Mouse (Mus musculus) spleen, postnatal 4 days (tissue): ENCODE results near the gene Nsl1.
"Not testable (repeated sequence)": the region's sequence is repeated elsewhere in the genome, so short reads cannot be mapped to it uniquely, and the experiment has no call there.

ENCODE experiments used
- DNase-seq, 2 experiments: peaks; one replicate each; pipeline ENCODE4 v3.0.0; 2022; ENCODE audit warnings: low spot score in 2 of 2

Nsl1 gene

DNA sequence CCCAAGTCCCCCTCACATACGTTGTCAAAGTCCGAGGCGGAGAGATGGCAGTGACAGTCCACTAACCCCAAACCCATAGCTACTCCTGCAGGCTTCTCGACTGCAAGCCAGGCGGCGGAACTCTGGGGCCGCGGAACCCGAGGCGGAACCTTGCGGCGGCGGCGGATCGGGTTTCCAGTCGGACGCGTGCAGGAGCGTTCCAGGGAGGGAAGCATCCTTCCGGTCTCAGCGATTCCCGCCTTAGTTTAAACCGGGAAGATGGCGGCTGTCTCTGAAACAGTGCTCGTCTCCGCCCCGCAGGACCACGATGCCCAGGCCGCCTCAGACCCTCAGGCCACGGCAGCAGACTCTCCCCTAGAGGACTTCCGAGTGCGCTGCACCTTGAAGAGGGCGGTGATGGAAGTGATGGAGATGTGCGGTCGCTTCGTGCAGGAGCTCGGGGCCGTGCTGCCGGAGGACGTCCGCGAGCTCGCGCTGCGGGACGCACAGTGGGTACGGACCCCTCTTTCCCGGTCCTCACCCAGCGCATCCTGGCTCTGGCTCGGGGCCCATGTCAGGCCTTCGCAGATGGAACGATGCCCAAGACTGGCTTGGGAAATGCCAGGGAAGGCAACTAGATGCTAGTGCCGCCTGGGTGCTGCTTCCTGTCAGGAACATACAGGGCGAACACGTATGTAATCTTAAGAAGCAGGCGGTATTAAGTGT lies at the start of gene Nsl1, which contains the start of gene Tatdn3:
Nsl1 (plus strand) TSS at position 232 of the 705 bp plus-strand sequence.
Tatdn3 (minus strand) TSS at position 152 of the 705 bp plus-strand sequence.
- DNase-seq: peak; percentile 92 to 99

DNA sequence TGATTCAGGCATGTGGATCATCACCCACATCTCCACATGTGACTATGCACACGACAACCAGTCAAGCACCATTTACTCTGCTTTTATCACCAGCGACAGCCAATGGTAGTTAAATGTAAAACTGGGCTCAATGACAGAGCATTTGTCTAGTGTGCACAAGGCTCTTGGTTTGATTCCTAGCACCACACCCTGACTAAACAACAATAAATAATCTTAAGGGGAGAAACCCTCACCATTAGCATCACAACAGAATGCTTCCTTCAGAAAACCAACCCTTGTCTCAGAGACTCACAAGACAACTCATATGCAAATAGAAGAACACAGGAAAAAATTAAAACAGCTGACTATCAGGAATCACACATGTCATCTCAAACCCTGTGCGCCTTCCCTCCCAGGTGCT lies 48.5 kb upstream of the Nsl1 start:
- no peak for DNase-seq

GRCm38 (mm10) chr1:191019803-191020202 lies 43.0 kb upstream of the Nsl1 start:
- DNase-seq: no peak

GRCm38 (mm10) chr1:191020217-191020924 lies 42.4 kb upstream of the Nsl1 start:
- DNase-seq: no peak

DNA sequence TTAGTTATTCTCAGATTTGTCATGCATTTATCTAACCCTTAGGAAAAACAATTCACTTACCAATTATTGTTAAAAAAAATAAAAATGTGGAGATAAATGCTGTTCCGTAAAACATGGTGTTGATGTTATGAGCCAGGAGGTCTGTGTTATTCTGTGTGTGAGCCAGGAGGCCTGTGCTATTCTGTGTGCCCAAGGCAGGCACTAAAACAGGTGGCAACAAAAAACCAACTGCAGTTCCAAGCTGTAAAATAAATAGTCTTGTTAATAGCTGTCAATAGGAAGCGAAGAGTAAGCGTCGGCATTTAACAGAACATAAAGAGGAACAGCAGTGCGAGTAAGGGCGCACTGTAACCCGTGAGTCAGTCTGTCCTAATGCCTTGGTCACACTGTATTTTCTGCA lies 41.8 kb upstream of the Nsl1 start:
- DNase-seq: no peak

GRCm38 (mm10) chr1:191023140-191023539 lies 39.7 kb upstream of the Nsl1 start:
- DNase-seq: no peak

DNA sequence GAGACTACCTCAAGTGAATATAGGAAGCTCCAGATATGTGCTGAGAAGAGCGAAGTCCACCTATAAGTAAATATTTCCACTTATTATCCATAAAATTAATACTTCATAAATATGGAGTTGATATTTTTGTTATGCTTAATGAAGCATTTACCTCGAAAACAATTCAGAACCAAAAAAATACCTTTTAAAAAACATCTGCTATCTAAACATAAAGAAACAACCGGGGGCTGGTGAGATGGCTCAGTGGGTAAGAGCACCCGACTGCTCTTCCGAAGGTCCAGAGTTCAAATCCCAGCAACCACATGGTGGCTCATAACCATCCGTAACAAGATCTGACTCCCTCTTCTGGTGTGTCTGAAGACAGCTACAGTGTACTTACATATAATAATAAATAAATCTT lies 39.0 kb upstream of the Nsl1 start:
- not testable (repeated sequence) for DNase-seq

DNA sequence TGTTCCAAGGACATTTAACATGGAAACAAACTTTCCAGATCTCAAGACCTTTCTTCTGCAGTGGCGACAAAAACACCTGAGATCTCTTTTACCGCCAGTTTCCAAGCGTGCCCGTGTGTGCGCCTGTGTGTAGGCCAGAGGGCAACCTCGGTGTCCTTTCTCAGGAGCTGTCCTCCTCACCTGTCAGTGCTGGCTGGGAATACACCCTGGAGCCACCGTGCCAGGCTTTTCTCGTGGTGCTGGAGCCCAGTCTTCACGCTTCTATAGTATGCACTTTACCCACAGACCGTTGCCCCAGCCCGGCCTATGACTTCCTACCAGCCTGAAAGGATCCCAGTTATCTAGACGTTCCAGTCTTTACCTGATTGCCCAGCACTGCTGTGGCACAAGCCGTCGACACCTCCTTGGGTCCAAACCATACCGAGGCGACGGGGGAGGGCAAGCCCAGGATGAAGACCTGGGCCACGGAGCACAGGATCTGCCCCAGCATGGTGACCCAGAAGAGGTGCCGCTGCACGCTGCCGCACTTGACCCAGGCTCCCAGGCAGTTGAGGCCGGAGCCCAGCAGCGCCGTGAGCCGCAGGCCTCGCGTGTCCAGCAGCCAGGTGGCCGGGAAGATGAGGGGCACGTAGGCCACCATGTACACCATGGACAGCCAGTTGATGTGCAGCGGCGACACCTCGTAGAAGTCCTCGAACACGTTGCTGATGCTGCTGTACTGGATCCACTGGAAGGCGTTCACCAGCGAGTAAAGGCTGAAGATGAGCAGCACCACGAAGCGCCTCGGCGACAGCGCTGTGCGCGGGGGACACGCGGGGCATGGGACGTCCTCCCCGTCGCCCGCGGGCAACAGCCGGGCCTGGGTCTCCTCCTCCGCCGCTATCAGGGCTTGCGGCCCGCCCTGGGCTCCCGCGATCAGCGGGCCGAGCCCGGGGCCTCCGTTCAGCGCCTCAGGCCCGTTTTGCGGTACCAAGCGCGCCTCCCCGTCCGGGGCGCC lies 37.5 kb upstream of the Nsl1 start:
- DNase-seq: peak in 1 of 2 experiments; percentile 74

- DNase-seq: peak; percentile 98
Measured at GRCm38 (mm10) chr1:191026021-191026713, 36.6 kb upstream of the Nsl1 start, which contains the start of gene Flvcr1. TSS of gene Flvcr1 (minus strand) at chr1:191026158.

DNA sequence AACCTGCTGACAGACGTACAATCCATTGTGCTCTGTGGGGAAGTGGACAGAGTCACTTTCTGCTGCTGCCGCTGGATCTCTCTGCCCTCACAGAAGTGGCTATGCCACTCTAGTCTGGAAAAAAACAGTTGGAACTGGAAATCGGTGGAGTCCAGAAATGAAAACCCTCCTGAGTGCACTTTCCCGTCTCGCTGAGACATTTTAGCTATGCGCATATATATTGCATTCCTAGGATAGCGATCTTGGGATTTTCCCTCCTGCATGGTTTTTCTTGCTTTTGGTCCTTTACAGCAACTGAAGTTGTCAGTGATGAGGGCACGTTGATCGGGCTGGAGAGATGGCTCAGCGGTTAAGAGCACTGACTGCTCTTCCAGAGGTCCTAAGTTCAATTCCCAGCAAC lies 32.6 kb upstream of the Nsl1 start:
- DNase-seq: no peak

DNA sequence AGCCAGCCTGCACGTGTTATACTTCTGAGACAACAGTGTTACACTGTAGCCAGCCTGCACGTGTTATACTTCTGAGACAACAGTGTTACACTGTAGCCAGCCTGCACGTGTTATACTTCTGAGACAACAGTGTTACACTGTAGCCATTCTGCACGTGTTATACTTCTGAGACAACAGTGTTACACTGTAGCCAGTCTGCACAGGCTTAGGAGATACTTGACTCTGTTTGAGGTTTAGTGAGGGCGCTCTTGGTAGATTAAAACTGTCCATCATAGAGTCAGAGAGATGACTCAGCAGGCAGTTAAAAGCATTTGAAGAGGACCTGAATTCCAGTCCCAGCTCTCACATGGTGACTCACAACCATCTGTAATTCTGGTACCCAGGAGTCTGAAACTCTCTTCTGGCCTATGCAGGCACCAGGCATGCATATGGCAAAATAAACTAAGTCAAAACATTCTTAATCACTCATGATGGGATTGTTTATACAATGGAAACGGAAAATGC lies 31.8 kb upstream of the Nsl1 start:
- not testable (repeated sequence) for DNase-seq

GRCm38 (mm10) chr1:191035649-191036048 lies 27.2 kb upstream of the Nsl1 start:
- DNase-seq: no peak

DNA sequence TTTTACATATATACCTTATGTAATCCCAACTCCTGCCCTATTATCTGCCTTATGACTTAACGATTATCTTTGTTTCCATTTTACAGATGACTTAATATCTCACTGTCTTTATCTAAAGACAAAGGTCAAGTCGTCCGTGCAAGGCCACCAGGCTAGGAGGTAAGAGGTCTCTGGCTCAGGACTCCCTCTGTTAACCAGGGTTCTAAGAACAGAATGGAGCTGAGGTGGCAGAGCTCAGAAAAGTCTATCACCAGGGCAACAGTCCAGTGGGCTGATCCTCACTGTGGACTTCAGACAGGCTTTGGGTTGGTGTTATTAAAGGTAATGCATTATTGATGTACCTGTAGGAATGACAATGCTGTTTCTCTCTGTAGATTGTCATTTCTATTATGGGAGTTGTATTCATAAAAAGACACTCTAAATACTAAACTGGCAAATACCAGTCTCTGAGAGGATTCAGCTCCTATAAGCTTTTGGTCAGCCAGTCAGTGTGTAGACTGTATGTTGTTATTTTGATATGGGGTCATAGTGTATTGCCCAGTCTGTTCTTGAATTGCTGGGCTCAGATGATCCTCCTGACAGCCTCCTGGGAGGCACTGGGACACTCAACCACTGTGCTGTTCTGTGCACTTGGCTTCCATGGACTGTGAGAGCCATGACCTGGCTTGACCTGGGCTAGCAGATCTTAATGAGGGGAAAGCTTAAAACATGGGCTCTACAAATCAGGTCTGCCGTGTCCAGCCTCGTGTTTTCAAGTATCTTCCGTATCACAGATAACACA lies 26.1 kb upstream of the Nsl1 start, which contains the start of gene Spata45:
Spata45 (plus strand) TSS at position 86 of the 781 bp plus-strand sequence.
- no peak for DNase-seq

DNA sequence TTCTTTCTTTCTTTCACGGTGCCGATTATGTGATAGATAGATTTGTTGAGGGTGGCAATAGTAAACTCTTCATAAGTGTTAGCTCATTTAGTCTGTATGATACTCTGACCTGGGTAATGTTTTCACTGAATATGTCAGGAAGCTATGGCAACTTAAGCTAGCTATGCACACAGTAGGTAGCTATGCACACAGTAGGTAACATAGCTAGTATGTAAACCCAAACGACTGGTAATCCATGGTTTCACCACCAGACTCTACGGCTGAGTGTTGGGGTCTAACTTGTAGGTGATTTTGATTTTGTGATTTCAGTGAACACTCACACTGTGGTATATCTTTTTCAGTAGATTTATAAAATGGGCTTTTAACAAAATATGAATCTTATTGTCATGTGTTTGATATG lies 24.8 kb upstream of the Nsl1 start:
- DNase-seq: no peak

DNA sequence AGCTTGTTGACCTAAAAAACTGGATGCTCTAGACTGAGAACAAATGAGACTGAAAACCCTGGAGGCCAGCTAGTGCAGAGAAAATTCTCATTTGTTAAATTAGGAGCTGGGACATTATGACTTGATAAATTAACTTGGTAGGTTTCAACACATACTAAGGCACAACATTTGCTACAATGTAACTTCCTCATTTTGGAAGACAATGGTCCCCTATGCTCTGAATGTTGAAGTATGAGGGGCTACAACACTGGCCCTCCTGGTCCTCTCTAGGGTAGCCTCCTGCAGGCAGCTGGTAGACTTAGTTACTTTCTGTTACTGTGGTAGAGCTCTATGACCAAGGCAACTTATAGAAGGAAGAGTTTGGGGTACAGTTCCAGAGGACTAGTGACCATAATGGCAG lies 21.5 kb upstream of the Nsl1 start:
- no peak for DNase-seq

DNA sequence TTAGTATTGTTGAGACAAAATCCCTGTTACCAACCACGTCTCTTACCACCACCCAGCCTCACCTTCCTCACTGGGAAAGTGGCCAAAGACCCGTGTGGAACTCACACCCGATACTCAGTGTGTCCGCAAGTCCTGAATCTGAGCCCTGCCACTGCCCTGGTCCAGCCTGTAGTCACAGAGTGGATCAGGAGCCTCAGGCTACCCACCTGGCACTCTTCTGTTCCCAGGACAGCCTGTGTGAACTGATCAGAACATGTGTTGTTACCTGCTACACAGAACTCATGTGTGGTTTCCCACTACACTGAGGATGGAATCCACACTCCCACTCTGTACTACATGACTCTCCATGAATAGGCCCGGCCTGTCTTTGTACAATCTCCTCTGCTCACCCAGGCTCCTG lies 20.7 kb upstream of the Nsl1 start:
- DNase-seq: peak in 1 of 2 experiments; percentile 50

DNA sequence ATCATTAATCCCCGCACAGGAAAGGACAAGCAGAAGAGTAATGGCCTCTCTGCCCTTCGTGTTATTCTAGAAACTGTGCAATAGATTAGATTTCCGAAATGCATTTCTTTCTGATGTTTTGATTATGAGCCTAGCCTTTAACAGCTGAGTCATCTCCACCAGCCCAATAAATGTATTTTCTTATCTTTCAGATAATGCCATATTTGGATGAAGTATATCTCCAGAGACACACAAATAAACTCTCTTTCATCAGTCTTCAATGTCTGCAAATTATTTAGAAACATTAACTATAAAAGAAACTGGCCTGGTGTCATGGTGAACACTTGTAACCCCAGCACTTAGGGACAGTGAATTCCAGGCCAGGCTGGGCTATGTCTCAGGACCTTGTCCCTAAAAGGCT lies 20.1 kb upstream of the Nsl1 start:
- DNase-seq: no peak

DNA sequence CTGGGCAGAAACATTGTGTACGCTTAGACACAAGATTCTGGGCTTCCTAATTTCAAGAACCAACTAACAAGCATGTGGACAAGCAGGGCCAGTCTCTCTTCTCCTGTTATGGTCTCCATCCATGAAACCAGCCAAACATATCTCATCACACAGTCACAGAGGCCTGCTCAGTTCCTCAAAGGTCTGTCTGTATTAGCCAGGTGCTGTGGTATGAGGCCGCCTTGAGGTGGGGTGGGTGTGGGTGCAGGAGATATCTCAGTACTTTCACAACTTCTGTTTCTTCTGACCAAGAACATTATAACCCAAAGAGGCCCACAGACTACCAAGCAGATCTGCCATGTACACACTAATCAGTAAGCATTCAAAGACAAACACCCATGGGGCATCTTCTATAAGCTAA lies 17.5 kb upstream of the Nsl1 start:
- no peak for DNase-seq

DNA sequence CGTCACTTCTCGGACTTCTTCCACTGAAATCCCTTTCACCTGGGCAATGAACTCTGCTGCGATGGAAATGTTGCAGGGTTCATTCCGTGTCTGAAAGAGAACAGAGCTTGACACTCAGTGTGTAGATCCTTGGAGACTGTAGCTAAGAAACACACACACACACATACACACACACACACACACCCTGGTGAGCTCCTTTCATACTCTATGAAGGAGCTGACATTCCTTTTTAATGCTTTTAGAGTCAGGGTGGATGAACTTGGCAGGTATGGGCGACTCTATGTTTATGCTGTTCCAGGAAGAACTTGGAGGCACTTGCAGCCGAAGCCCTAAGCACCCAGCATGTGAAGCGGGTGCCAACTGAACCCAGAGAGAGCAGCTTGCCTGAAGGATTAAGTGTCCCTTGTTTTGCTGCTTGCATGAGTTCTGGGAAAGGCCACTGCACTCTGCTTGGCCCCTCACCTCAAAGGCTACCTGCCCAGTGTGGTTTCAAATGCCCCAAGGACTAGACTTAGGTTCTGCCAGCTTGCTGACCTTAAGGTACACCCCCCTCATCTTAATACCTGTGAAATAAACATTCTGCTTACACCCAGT lies 16.5 kb upstream of the Nsl1 start:
- peak in 1 of 2 experiments; percentile 50 for DNase-seq

- DNase-seq: no peak
Measured at GRCm38 (mm10) chr1:191053555-191053954, 9.3 kb upstream of the Nsl1 start.
